Mouse (Mus musculus) limb, embryonic 11.5 days (tissue): Measurements from ENCODE around the gene Slc27a3. TPM values are rescaled to one million over a fixed set of nuclear protein-coding genes. Genes with fewer than 3 reads are reported as not detected.

Experiments
- ATAC-seq: fragments of 200-750 bp; cut with Nextera tagmentation; 2 replicates; pipeline ENCODE4 v1.8.0; 2017; ENCODE audit warnings: low read depth; ENCODE audit not compliant: insufficient number of reproducible peaks, low FRiP score, low TSS enrichment
- DNase-seq: peaks from one replicate; pipeline ENCODE4 v3.0.0-alpha.2; 2015; ENCODE audit warnings: low spot score
- H3K27ac ChIP-seq: fragments of 300-500 bp; sonication (generic); replicated peaks from 2 replicates; pipeline ENCODE4 v1.5.1; 2014; ENCODE audit warnings: low read depth, mild to moderate bottlenecking, low read length
- H3K27me3 ChIP-seq: fragments of 300-500 bp; sonication (generic); 2 replicates; pipeline ENCODE4 v1.6.1; 2014; ENCODE audit warnings: mild to moderate bottlenecking, low read length, mixed read lengths; ENCODE audit not compliant: control insufficient read depth, insufficient read depth
- H3K36me3 ChIP-seq: fragments of 300-500 bp; sonication (generic); 2 replicates; pipeline ENCODE4 v1.6.1; 2014; ENCODE audit warnings: mild to moderate bottlenecking, low read length, moderate library complexity, mixed read lengths; ENCODE audit not compliant: control insufficient read depth, insufficient read depth
- H3K4me1 ChIP-seq: fragments of 300-500 bp; sonication (generic); 2 replicates; pipeline ENCODE4 v1.6.1; 2014; ENCODE audit warnings: low read length, mixed read lengths; ENCODE audit not compliant: control insufficient read depth, insufficient read depth
- H3K4me2 ChIP-seq: fragments of 300-500 bp; sonication (generic); 2 replicates; pipeline ENCODE4 v1.6.1; 2014; ENCODE audit warnings: low read depth, mild to moderate bottlenecking, moderate library complexity; ENCODE audit not compliant: severe bottlenecking
- H3K4me3 ChIP-seq: fragments of 300-500 bp; sonication (generic); 2 replicates; pipeline ENCODE4 v1.5.1; 2014; ENCODE audit warnings: low read depth, low read length
- H3K9ac ChIP-seq: fragments of 300-500 bp; sonication (generic); 2 replicates; pipeline ENCODE4 v1.6.1; 2014; ENCODE audit warnings: mild to moderate bottlenecking, low read length
- H3K9me3 ChIP-seq: fragments of 300-500 bp; sonication (generic); 2 replicates; pipeline ENCODE4 v1.6.1; 2016; ENCODE audit warnings: low read length; ENCODE audit not compliant: control insufficient read depth
- WGBS: fragments of 180-500 bp; shearing (Covaris S2); extraction: QIAGEN DNeasy Blood & Tissue Kit; methylation state at CpG from one replicate; pipeline ENCODE4 v1.1.7; 2014; 5-methylcytosine and 5-hydroxymethylcytosine counted together
- polyA plus RNA-seq: library from polyadenylated mRNA; unstranded; fragments of >200 nt; fragmentation: Nextera tagmentation; extraction: Ambion mirVana; gene quantifications from 2 replicates; pipeline ENCODE4 v1.2.1, GENCODE M21; 2014

Slc27a3 gene
- polyA plus RNA-seq, 1 experiment from 2014 or later = 28.7 TPM

- no peaks in the 10 kb centered on the region for H3K27me3 ChIP-seq
- no peak overlapping the region for H3K9ac ChIP-seq
- no peaks in the 10 kb centered on the region for H3K9me3 ChIP-seq
- no peaks in the 10 kb centered on the region for H3K36me3 ChIP-seq
- WGBS = 30% methylated on average over 4 of the region's 4 CpGs
- ATAC-seq = no peak
- no peak overlapping the region for H3K4me2 ChIP-seq
- H3K4me3 ChIP-seq = no peak overlapping the region
- peak; percentile 84 for DNase-seq
- no peaks in the 10 kb centered on the region for H3K4me1 ChIP-seq
- no peak overlapping the region for H3K27ac ChIP-seq
Measured at GRCm38 (mm10) chr3:90373432-90374028, 16.2 kb downstream of the Slc27a3 start.

- whole genome bisulfite sequencing = 60% methylated on average over 5 of the region's 5 CpGs
- Histone ChIP-seq H3K4me1 (no peaks in the 10 kb centered on the region), H3K4me2 (no peak overlapping the region), H3K36me3 (no peaks in the 10 kb centered on the region), H3K27ac (no peak overlapping the region), H3K27me3 (no peaks in the 10 kb centered on the region), H3K9me3 (no peaks in the 10 kb centered on the region), H3K4me3 (no peak overlapping the region), H3K9ac (no peak overlapping the region)
- DNase-seq (no peak), ATAC-seq (peak; percentile 38; the same call in 1 of the 2 replicates)
Measured at GRCm38 (mm10) chr3:90372817-90373216, 16.9 kb downstream of the Slc27a3 start.

- 65% methylated on average over 7 of the region's 7 CpGs for WGBS
- Histone ChIP-seq H3K9ac (no peak overlapping the region), H3K4me2 (no peak overlapping the region), H3K4me3 (no peak overlapping the region), H3K27ac (no peak overlapping the region), H3K4me1 (no peaks in the 10 kb centered on the region), H3K9me3 (no peaks in the 10 kb centered on the region), H3K27me3 (no peaks in the 10 kb centered on the region), H3K36me3 (no peaks in the 10 kb centered on the region)
- ATAC-seq (no peak), DNase-seq (no peak)
Measured at GRCm38 (mm10) chr3:90371857-90372256, 17.9 kb downstream of the Slc27a3 start.

DNA sequence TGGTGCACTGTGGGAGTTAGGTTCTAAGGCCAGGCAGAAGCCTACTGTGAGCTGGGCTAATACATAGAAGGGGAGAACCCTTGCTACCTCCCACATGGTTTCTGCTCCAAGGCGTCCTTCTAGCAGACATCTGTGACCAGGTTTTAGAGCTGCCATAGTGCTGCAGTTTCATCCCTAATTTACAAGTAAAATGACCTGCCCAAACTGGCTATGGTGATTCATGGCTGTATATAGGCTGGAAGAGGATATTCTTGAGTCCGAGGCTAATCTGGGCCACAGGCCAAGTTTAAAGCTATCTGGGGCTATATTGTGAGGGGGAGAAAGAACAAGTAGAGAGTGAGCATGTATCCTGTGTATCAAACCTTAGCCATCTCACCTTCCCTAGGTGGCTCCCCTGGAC is 20.7 kb downstream of the Slc27a3 start:
- H3K9me3 ChIP-seq = no peaks in the 10 kb centered on the region
- ATAC-seq = no peak
- H3K27ac ChIP-seq = no peak overlapping the region
- no peak for DNase-seq
- no peak overlapping the region for H3K9ac ChIP-seq
- no peaks in the 10 kb centered on the region for H3K27me3 ChIP-seq
- no peak overlapping the region for H3K4me3 ChIP-seq
- WGBS = 66% methylated on average over 2 of the region's 2 CpGs
- no peaks in the 10 kb centered on the region for H3K4me1 ChIP-seq
- no peaks in the 10 kb centered on the region; the same call in 1 of the 2 replicates for H3K36me3 ChIP-seq
- H3K4me2 ChIP-seq = no peak overlapping the region

- DNase-seq = no peak
- Histone ChIP-seq H3K36me3 (no peaks in the 10 kb centered on the region; the same call in 1 of the 2 replicates), H3K4me2 (no peak overlapping the region), H3K27me3 (no peaks in the 10 kb centered on the region), H3K4me3 (no peak overlapping the region), H3K27ac (no peak overlapping the region), H3K4me1 (no peaks in the 10 kb centered on the region), H3K9me3 (no peaks in the 10 kb centered on the region), H3K9ac (no peak overlapping the region)
- ATAC-seq = no peak
- 89% methylated on average over 5 of the region's 5 CpGs for WGBS
Measured at GRCm38 (mm10) chr3:90367001-90367632, 22.6 kb downstream of the Slc27a3 start.

GRCm38 (mm10) chr3:90362346-90362745 is 27.4 kb downstream of the Slc27a3 start:
- 90% methylated on average over 2 of the region's 2 CpGs for WGBS
- DNase-seq = no peak
- no peaks in the 10 kb centered on the region for H3K9me3 ChIP-seq
- ATAC-seq = no peak
- H3K4me3 ChIP-seq = no peak overlapping the region
- no peak overlapping the region for H3K4me2 ChIP-seq
- peaks cover 8% of the 10 kb centered on the region for H3K36me3 ChIP-seq
- no peak overlapping the region for H3K27ac ChIP-seq
- H3K4me1 ChIP-seq = no peaks in the 10 kb centered on the region
- no peak overlapping the region for H3K9ac ChIP-seq
- no peaks in the 10 kb centered on the region for H3K27me3 ChIP-seq

DNA sequence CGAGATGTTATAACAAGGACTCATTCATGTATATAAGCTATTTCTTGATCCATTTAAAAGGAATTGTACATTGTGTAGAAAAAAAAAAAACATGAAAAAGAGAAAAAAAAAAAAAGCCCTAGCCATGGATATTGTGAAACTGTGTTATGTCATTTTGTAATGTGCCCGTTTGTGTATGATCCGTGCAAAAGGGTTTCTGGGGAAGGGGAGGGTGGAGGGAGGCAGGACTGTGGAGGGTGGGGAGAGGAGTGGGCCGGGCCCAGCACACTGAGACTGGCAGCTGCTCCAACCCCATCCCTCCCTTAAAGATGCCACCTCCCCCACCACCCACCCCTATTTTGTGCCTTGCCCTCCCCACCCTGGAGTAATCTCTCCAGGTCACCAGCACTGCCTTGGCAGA is 28.3 kb downstream of the Slc27a3 start:
- WGBS = 85% methylated on average over 4 of the region's 4 CpGs
- H3K4me3 ChIP-seq = no peak overlapping the region
- ATAC-seq (no peak), DNase-seq (no peak)
- no peak overlapping the region for H3K27ac ChIP-seq
- H3K27me3 ChIP-seq = no peaks in the 10 kb centered on the region
- no peak overlapping the region for H3K9ac ChIP-seq
- no peak overlapping the region for H3K4me2 ChIP-seq
- no peaks in the 10 kb centered on the region for H3K9me3 ChIP-seq
- H3K4me1 ChIP-seq = no peaks in the 10 kb centered on the region
- H3K36me3 ChIP-seq = peaks cover 10% of the 10 kb centered on the region

- WGBS = 96% methylated on average over 1 of the region's 1 CpGs
- DNase-seq = no peak
Measured at GRCm38 (mm10) chr3:90359230-90359629, 30.5 kb downstream of the Slc27a3 start.

More at GRCm38 (mm10) chr3:90359230-90359629, 30.5 kb downstream of the Slc27a3 start:
- H3K4me2 ChIP-seq = no peak overlapping the region
- no peak for ATAC-seq
- no peaks in the 10 kb centered on the region for H3K4me1 ChIP-seq
- no peaks in the 10 kb centered on the region for H3K9me3 ChIP-seq
- no peak overlapping the region for H3K27ac ChIP-seq
- no peaks in the 10 kb centered on the region for H3K27me3 ChIP-seq
- H3K9ac ChIP-seq = no peak overlapping the region
- no peak overlapping the region for H3K4me3 ChIP-seq
- H3K36me3 ChIP-seq = peaks cover 24% of the 10 kb centered on the region
